Mouse (Mus musculus) heart, postnatal 0 days (tissue): ENCODE data around the gene Zfp985.
"Not testable (repeated sequence)": the region's sequence is repeated elsewhere in the genome, so short reads cannot be mapped to it uniquely, and the experiment has no call there.

Experiments used
- CTCF ChIP-seq: IDR thresholded peaks from 2 replicates; pipeline ENCODE4 v1.5.1; 2016; ENCODE audit warnings: antibody characterized with exemption, control low read depth, low read depth
- EP300 ChIP-seq: IDR thresholded peaks from 2 replicates; pipeline ENCODE4 v1.6.1; 2016; ENCODE audit warnings: antibody characterized with exemption, low read depth

DNA sequence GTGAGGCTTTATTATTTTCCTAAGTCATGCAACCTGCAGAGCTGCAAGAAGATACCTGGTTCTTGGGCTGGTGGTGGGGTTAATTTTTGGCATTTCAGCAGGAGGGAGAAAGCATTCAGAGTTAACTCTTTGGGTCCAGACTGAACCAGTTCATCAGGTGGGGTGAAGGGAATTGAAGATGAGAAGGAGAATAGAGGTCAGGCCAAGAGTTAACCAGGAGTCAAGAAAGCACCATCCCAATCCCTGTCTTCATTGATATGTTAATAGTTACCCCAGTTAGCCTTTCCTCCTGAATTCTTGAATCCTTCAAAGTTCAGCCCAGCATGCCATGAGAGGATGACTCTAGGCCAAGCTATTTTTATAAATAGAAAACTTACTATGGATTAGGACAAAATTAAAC, 4.9 kb downstream of the Zfp985 start:
- TF ChIP-seq EP300, CTCF: not testable (repeated sequence)
